Mouse (Mus musculus): ENCODE data around the gene Olfr1341.

DNA sequence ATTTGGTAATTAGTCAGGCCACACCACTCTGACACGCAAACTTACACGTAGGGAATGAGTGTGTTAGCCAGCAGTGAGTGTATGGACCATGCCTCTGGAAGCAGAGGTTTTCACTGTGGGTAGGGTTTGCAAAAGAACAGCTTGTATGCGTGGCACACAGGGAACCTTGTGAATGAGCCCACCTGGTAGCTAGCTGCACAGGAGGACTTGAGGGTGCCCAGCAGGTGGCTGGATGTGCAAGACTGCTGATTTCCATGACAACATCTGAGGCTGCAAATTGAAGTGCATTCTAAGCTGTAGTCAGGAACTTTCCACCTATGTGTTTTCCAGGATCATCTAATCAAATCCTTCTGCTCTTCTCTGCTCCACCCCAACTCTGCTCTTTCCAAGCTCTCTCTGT is 36.3 kb downstream of the Olfr1341 start:
- TF ChIP-seq CTCF (IDR thresholded peaks at IDR 0.05; ENCODE audit: borderline replicate concordance, insufficient read depth, low read length) (no peak), POLR2A (IDR thresholded peaks at IDR 0.05; ENCODE audit: low read depth, low read length) (no peak)
